Mouse (Mus musculus): ENCODE results near the gene Gper1. TPM values are rescaled to one million over a fixed set of nuclear protein-coding genes. Genes with fewer than 3 reads are reported as not detected.
A peak's percentile ranks its signal among the peaks of the same experiment; 100 is the strongest.
"Not testable (repeated sequence)": the region's sequence is repeated elsewhere in the genome, so short reads cannot be mapped to it uniquely, and the experiment has no call there.

Gper1 gene
- polyA plus RNA-seq, 1 experiment = 4.4 TPM

DNA sequence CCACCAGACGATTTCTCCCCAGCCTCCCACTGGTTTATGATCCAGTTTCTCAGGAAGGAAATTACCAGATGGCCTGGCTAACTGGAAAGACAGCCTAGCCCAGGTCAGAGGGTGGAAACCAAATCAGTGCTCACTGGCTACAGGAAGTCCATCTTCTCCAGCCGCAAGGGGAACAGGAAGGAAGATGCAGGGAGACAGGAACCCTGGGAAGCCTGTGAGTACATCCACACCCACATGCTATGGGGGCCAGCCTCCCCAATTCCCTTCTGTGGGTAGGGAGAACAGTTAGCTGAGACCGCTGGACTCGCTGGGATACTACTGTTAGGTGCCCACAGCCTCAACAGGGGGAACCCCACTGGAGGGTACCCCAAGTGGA, 34.8 kb upstream of the Gper1 start:
- peaks cover 39% of the 10 kb centered on the region for H3K4me1 ChIP-seq (ENCODE audit: control insufficient read depth, insufficient read depth, low read length)
- H3K27me3 ChIP-seq (ENCODE audit: control insufficient read depth, insufficient read depth, low read length) = no peaks in the 10 kb centered on the region
- H3K4me3 ChIP-seq (replicated peaks; ENCODE audit: insufficient read depth, low read depth, low read length) = no peak overlapping the region
- no peak for TF ChIP-seq POLR2A (IDR thresholded peaks at IDR 0.05; ENCODE audit: borderline replicate concordance, insufficient read depth, low read length)
- no peak for TF ChIP-seq CTCF (IDR thresholded peaks at IDR 0.05; ENCODE audit: borderline replicate concordance, insufficient read depth, low read depth, low read length)
- peak in 1 of 2 experiments; percentile 12 for DNase-seq
- WGBS = 51% methylated on average over 4 of the region's 4 CpGs
- H3K27ac ChIP-seq (ENCODE audit: insufficient read depth, low read length) = 0 out of 2 replicates have a peak overlapping the region, but pooled peaks have one; percentile 5

- TF ChIP-seq CTCF (IDR thresholded peaks at IDR 0.05; ENCODE audit: borderline replicate concordance, insufficient read depth, low read depth, low read length) (no peak), POLR2A (IDR thresholded peaks at IDR 0.05; ENCODE audit: borderline replicate concordance, insufficient read depth, low read length) (no peak)
- H3K4me3 ChIP-seq (replicated peaks; ENCODE audit: insufficient read depth, low read depth, low read length) = no peak overlapping the region
- H3K27ac ChIP-seq (ENCODE audit: insufficient read depth, low read length) = peak overlapping the region; percentile 61
- DNase-seq = no peak
- H3K27me3 ChIP-seq (ENCODE audit: control insufficient read depth, insufficient read depth, low read length) = no peaks in the 10 kb centered on the region
- WGBS = 55% methylated on average over 17 of the region's 17 CpGs
- H3K4me1 ChIP-seq (ENCODE audit: control insufficient read depth, insufficient read depth, low read length) = peaks cover 37% of the 10 kb centered on the region
Measured at GRCm38 (mm10) chr5:139388694-139389675, 34.0 kb upstream of the Gper1 start.

- DNase-seq = no peak
- TF ChIP-seq CTCF (IDR thresholded peaks at IDR 0.05; ENCODE audit: borderline replicate concordance, insufficient read depth, low read depth, low read length) (no peak), POLR2A (IDR thresholded peaks at IDR 0.05; ENCODE audit: borderline replicate concordance, insufficient read depth, low read length) (no peak)
- H3K27me3 ChIP-seq (ENCODE audit: control insufficient read depth, insufficient read depth, low read length) = no peaks in the 10 kb centered on the region
- peaks cover 34% of the 10 kb centered on the region for H3K4me1 ChIP-seq (ENCODE audit: control insufficient read depth, insufficient read depth, low read length)
- H3K27ac ChIP-seq (ENCODE audit: insufficient read depth, low read length) = peak overlapping the region; percentile 28; the same call in 1 of the 2 replicates
- H3K4me3 ChIP-seq (replicated peaks; ENCODE audit: insufficient read depth, low read depth, low read length) = no peak overlapping the region
- WGBS = 62% methylated on average over 6 of the region's 6 CpGs
Measured at GRCm38 (mm10) chr5:139389676-139390061, 33.3 kb upstream of the Gper1 start.

- not testable (repeated sequence) for DNase-seq; H3K4me3 ChIP-seq (replicated peaks; ENCODE audit: insufficient read depth, low read depth, low read length); H3K27me3 ChIP-seq (ENCODE audit: control insufficient read depth, insufficient read depth, low read length)
- Histone ChIP-seq H3K4me1 (ENCODE audit: control insufficient read depth, insufficient read depth, low read length) (peaks cover 31% of the 10 kb centered on the region), H3K27ac (ENCODE audit: insufficient read depth, low read length) (peak overlapping the region; percentile 28)
- WGBS = 74% methylated on average over 5 of the region's 5 CpGs
Measured at GRCm38 (mm10) chr5:139390324-139391119, 32.4 kb upstream of the Gper1 start.

GRCm38 (mm10) chr5:139391309-139391990, 31.5 kb upstream of the Gper1 start:
- Histone ChIP-seq H3K4me3 (replicated peaks; ENCODE audit: insufficient read depth, low read depth, low read length) (no peak overlapping the region), H3K27me3 (ENCODE audit: control insufficient read depth, insufficient read depth, low read length) (no peaks in the 10 kb centered on the region), H3K4me1 (ENCODE audit: control insufficient read depth, insufficient read depth, low read length) (peaks cover 31% of the 10 kb centered on the region), H3K27ac (ENCODE audit: insufficient read depth, low read length) (peak overlapping the region; percentile 16)
- TF ChIP-seq POLR2A (IDR thresholded peaks at IDR 0.05; ENCODE audit: borderline replicate concordance, insufficient read depth, low read length) = no peak
- no peak for TF ChIP-seq CTCF (IDR thresholded peaks at IDR 0.05; ENCODE audit: borderline replicate concordance, insufficient read depth, low read depth, low read length)
- 23% methylated on average over 11 of the region's 11 CpGs for WGBS
- peak; percentile 45 to 49 for DNase-seq

- Histone ChIP-seq H3K27ac (ENCODE audit: insufficient read depth, low read length) (no peak overlapping the region), H3K27me3 (ENCODE audit: control insufficient read depth, insufficient read depth, low read length) (no peaks in the 10 kb centered on the region), H3K4me1 (ENCODE audit: control insufficient read depth, insufficient read depth, low read length) (peaks cover 31% of the 10 kb centered on the region), H3K4me3 (replicated peaks; ENCODE audit: insufficient read depth, low read depth, low read length) (no peak overlapping the region)
- TF ChIP-seq CTCF (IDR thresholded peaks at IDR 0.05; ENCODE audit: borderline replicate concordance, insufficient read depth, low read depth, low read length) (no peak), POLR2A (IDR thresholded peaks at IDR 0.05; ENCODE audit: borderline replicate concordance, insufficient read depth, low read length) (no peak)
- WGBS = 81% methylated on average over 37 of the region's 37 CpGs
- DNase-seq = no peak
Measured at GRCm38 (mm10) chr5:139392219-139393196, 30.4 kb upstream of the Gper1 start.
